ENCODE assay signal across 1 mouse cellular context in the genomic region with DNA sequence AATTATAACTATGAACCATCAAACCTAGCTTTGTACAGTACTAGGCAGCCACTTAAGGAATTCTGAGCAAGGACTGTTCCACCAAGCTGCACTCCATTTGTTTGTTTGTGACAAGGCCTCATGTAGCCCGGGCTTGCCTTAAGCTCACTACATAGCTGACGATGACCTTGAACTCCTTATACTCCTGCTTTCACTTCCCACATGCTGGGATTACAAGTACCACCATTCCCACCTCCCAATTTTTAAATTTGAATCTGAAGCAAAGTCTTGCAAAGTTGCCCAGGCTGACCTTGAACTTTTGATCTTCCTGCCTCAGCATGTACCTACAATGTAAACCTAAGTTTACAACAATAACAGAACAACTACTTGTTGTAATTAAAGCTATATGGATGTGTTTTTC.
TF ChIP-seq lines count a peak whose summit lies in the region.

No protein-coding gene starts in this region.

TF ChIP-seq in ES-E14, 5 proteins besides CTCF, POLR2A, EP300 and RAD21 (continued from another document):
- no peak for TF ChIP-seq ZC3H11A (IDR thresholded peaks at IDR 0.05; ENCODE audit: borderline replicate concordance, low read depth, low read length)
- no peak for TF ChIP-seq ZNF384 (IDR thresholded peaks at IDR 0.05; ENCODE audit: low read depth, low read length)
